Mouse (Mus musculus) spleen, adult 2 months (tissue): Measurements from ENCODE around the gene Syce1l. TPM values are rescaled to one million over a fixed set of nuclear protein-coding genes. Genes with fewer than 3 reads are reported as not detected.

ENCODE experiments used
- DNase-seq, 2 experiments: peaks; one replicate each; pipeline versions ENCODE4 v3.0.0 to v3.0.0-alpha.2; 2012 to 2021; ENCODE audit warnings: low spot score in 2 of 2, low read depth in 1 of 2
- H3K27ac ChIP-seq: fragments of 200-500 bp; 2 replicates; pipeline ENCODE4 v1.5.1; 2012; ENCODE audit warnings: low read length, inconsistent platforms; ENCODE audit not compliant: insufficient read depth
- H3K27me3 ChIP-seq: fragments of 200-500 bp; 2 replicates; pipeline ENCODE4 v1.6.1; 2012; ENCODE audit warnings: mild to moderate bottlenecking, moderate library complexity, low read length, inconsistent platforms; ENCODE audit not compliant: control insufficient read depth, insufficient read depth
- H3K36me3 ChIP-seq: fragments of 200-500 bp; 2 replicates; pipeline ENCODE4 v1.6.1; 2012; ENCODE audit warnings: mild to moderate bottlenecking, low read length, inconsistent platforms; ENCODE audit not compliant: control insufficient read depth, insufficient read depth
- H3K4me1 ChIP-seq: fragments of 200-500 bp; 2 replicates; pipeline ENCODE4 v1.6.1; 2011; ENCODE audit warnings: inconsistent platforms; ENCODE audit not compliant: control insufficient read depth, insufficient read depth, insufficient read length
- H3K4me3 ChIP-seq: fragments of 200-500 bp; 2 replicates; pipeline ENCODE4 v1.5.1; 2011; ENCODE audit warnings: mild to moderate bottlenecking, inconsistent platforms; ENCODE audit not compliant: insufficient read depth, insufficient read length; ENCODE audit errors: extremely low read depth
- CTCF ChIP-seq: fragments of 200-500 bp; IDR thresholded peaks from 2 replicates; pipeline ENCODE4 v1.5.1; 2011; ENCODE audit warnings: mild to moderate bottlenecking, inconsistent platforms; ENCODE audit not compliant: insufficient read depth, insufficient read length, insufficient replicate concordance; ENCODE audit errors: extremely low read depth
- POLR2A ChIP-seq: fragments of 200-500 bp; IDR thresholded peaks from 2 replicates; pipeline ENCODE4 v1.6.1; 2011; ENCODE audit warnings: low read depth, low read length, inconsistent platforms
- WGBS: fragments of 180-500 bp; shearing (Covaris S2); methylation state at CpG from one replicate; pipeline ENCODE4 v1.1.7; 2018; 5-methylcytosine and 5-hydroxymethylcytosine counted together
- polyA plus RNA-seq: library from polyadenylated mRNA; depleted of rRNA; stranded (reverse); fragments of >200 nt; gene quantifications from 2 replicates; pipeline ENCODE4 v1.2.3, GENCODE M21; 2012

Syce1l gene
- polyA plus RNA-seq, 1 experiment, result not detected

- peaks cover 8% of the 10 kb centered on the region for H3K4me1 ChIP-seq
- H3K4me3 ChIP-seq, result no peak overlapping the region
- H3K27me3 ChIP-seq, result no peaks in the 10 kb centered on the region
- WGBS, result 82% methylated on average over 11 of the region's 11 CpGs
- H3K27ac ChIP-seq, result no peak overlapping the region
- H3K36me3 ChIP-seq, result no peaks in the 10 kb centered on the region
- DNase-seq, result no peak
- TF ChIP-seq POLR2A (no peak), CTCF (no peak)
These were observed 13.8 kb downstream of the Syce1l start for GRCm38 (mm10) chr8:113656681-113657298.

GRCm38 (mm10) chr8:113660128-113660527 is 17.1 kb downstream of the Syce1l start:
- DNase-seq, result no peak
- WGBS, result 76% methylated on average over 1 of the region's 1 CpGs
- Histone ChIP-seq H3K4me3 (no peak overlapping the region), H3K27me3 (no peaks in the 10 kb centered on the region), H3K36me3 (no peaks in the 10 kb centered on the region), H3K4me1 (peaks cover 8% of the 10 kb centered on the region), H3K27ac (no peak overlapping the region)
- TF ChIP-seq POLR2A (no peak), CTCF (no peak)

- H3K4me3 ChIP-seq, result no peak overlapping the region
- peak in 1 of 2 experiments; percentile 42 for DNase-seq
- no peak overlapping the region for H3K27ac ChIP-seq
- no peaks in the 10 kb centered on the region for H3K4me1 ChIP-seq
- TF ChIP-seq CTCF, result peak; percentile 57; the same call in 1 of the 2 replicates
- TF ChIP-seq POLR2A, result no peak
- H3K27me3 ChIP-seq, result no peaks in the 10 kb centered on the region
- WGBS, result 1% methylated on average over 2 of the region's 2 CpGs
- H3K36me3 ChIP-seq, result no peaks in the 10 kb centered on the region
These were observed 21.5 kb downstream of the Syce1l start for GRCm38 (mm10) chr8:113664544-113664943.

GRCm38 (mm10) chr8:113665036-113665435 is 22.0 kb downstream of the Syce1l start:
- TF ChIP-seq CTCF, result no peak
- no peak for TF ChIP-seq POLR2A
- 75% methylated on average over 4 of the region's 4 CpGs for WGBS
- Histone ChIP-seq H3K27ac (no peak overlapping the region), H3K4me3 (no peak overlapping the region), H3K36me3 (no peaks in the 10 kb centered on the region), H3K27me3 (no peaks in the 10 kb centered on the region), H3K4me1 (no peaks in the 10 kb centered on the region)
- DNase-seq, result no peak

- no peaks in the 10 kb centered on the region for H3K27me3 ChIP-seq
- H3K4me3 ChIP-seq, result no peak overlapping the region
- TF ChIP-seq CTCF, result no peak
- 87% methylated on average over 8 of the region's 8 CpGs for WGBS
- no peak for DNase-seq
- no peak overlapping the region for H3K27ac ChIP-seq
- H3K36me3 ChIP-seq, result no peaks in the 10 kb centered on the region
- H3K4me1 ChIP-seq, result no peaks in the 10 kb centered on the region
These were observed 22.9 kb downstream of the Syce1l start for GRCm38 (mm10) chr8:113665951-113666350.

GRCm38 (mm10) chr8:113666714-113667432 is 23.9 kb downstream of the Syce1l start:
- Histone ChIP-seq H3K4me1 (no peaks in the 10 kb centered on the region), H3K4me3 (no peak overlapping the region), H3K27ac (no peak overlapping the region), H3K36me3 (no peaks in the 10 kb centered on the region), H3K27me3 (no peaks in the 10 kb centered on the region)
- TF ChIP-seq POLR2A, result no peak
- TF ChIP-seq CTCF, result no peak
- 75% methylated on average over 16 of the region's 16 CpGs for WGBS
- no peak for DNase-seq

- DNase-seq, result no peak
- WGBS, result 86% methylated on average over 10 of the region's 10 CpGs
- Histone ChIP-seq H3K4me1 (no peaks in the 10 kb centered on the region), H3K4me3 (no peak overlapping the region), H3K36me3 (no peaks in the 10 kb centered on the region), H3K27ac (no peak overlapping the region), H3K27me3 (no peaks in the 10 kb centered on the region)
- TF ChIP-seq CTCF, result no peak
- no peak for TF ChIP-seq POLR2A
These were observed 26.9 kb downstream of the Syce1l start for GRCm38 (mm10) chr8:113669924-113670323.
